Mouse (Mus musculus) spleen, adult 2 months (tissue): Measurements from ENCODE around the gene Nemf. TPM values are rescaled to one million over a fixed set of nuclear protein-coding genes. Genes with fewer than 3 reads are reported as not detected.
A peak's percentile ranks its signal among the peaks of the same experiment; 100 is the strongest.
"Not testable (repeated sequence)": the region's sequence is repeated elsewhere in the genome, so short reads cannot be mapped to it uniquely, and the experiment has no call there.

Experiments
- DNase-seq, 2 experiments: peaks; one replicate each; pipeline versions ENCODE4 v3.0.0 to v3.0.0-alpha.2; 2012 to 2021; ENCODE audit warnings: low spot score in 2 of 2, low read depth in 1 of 2
- H3K27ac ChIP-seq: fragments of 200-500 bp; 2 replicates; pipeline ENCODE4 v1.5.1; 2012; ENCODE audit warnings: low read length, inconsistent platforms; ENCODE audit not compliant: insufficient read depth
- H3K27me3 ChIP-seq: fragments of 200-500 bp; 2 replicates; pipeline ENCODE4 v1.6.1; 2012; ENCODE audit warnings: mild to moderate bottlenecking, moderate library complexity, low read length, inconsistent platforms; ENCODE audit not compliant: control insufficient read depth, insufficient read depth
- H3K36me3 ChIP-seq: fragments of 200-500 bp; 2 replicates; pipeline ENCODE4 v1.6.1; 2012; ENCODE audit warnings: mild to moderate bottlenecking, low read length, inconsistent platforms; ENCODE audit not compliant: control insufficient read depth, insufficient read depth
- H3K4me1 ChIP-seq: fragments of 200-500 bp; 2 replicates; pipeline ENCODE4 v1.6.1; 2011; ENCODE audit warnings: inconsistent platforms; ENCODE audit not compliant: control insufficient read depth, insufficient read depth, insufficient read length
- H3K4me3 ChIP-seq: fragments of 200-500 bp; 2 replicates; pipeline ENCODE4 v1.5.1; 2011; ENCODE audit warnings: mild to moderate bottlenecking, inconsistent platforms; ENCODE audit not compliant: insufficient read depth, insufficient read length; ENCODE audit errors: extremely low read depth
- CTCF ChIP-seq: fragments of 200-500 bp; IDR thresholded peaks from 2 replicates; pipeline ENCODE4 v1.5.1; 2011; ENCODE audit warnings: mild to moderate bottlenecking, inconsistent platforms; ENCODE audit not compliant: insufficient read depth, insufficient read length, insufficient replicate concordance; ENCODE audit errors: extremely low read depth
- POLR2A ChIP-seq: fragments of 200-500 bp; IDR thresholded peaks from 2 replicates; pipeline ENCODE4 v1.6.1; 2011; ENCODE audit warnings: low read depth, low read length, inconsistent platforms
- WGBS: fragments of 180-500 bp; shearing (Covaris S2); methylation state at CpG from one replicate; pipeline ENCODE4 v1.1.7; 2018; 5-methylcytosine and 5-hydroxymethylcytosine counted together
- polyA plus RNA-seq: library from polyadenylated mRNA; depleted of rRNA; stranded (reverse); fragments of >200 nt; gene quantifications from 2 replicates; pipeline ENCODE4 v1.2.3, GENCODE M21; 2012

Nemf gene
- polyA plus RNA-seq, 1 experiment = 2.6 TPM

DNA sequence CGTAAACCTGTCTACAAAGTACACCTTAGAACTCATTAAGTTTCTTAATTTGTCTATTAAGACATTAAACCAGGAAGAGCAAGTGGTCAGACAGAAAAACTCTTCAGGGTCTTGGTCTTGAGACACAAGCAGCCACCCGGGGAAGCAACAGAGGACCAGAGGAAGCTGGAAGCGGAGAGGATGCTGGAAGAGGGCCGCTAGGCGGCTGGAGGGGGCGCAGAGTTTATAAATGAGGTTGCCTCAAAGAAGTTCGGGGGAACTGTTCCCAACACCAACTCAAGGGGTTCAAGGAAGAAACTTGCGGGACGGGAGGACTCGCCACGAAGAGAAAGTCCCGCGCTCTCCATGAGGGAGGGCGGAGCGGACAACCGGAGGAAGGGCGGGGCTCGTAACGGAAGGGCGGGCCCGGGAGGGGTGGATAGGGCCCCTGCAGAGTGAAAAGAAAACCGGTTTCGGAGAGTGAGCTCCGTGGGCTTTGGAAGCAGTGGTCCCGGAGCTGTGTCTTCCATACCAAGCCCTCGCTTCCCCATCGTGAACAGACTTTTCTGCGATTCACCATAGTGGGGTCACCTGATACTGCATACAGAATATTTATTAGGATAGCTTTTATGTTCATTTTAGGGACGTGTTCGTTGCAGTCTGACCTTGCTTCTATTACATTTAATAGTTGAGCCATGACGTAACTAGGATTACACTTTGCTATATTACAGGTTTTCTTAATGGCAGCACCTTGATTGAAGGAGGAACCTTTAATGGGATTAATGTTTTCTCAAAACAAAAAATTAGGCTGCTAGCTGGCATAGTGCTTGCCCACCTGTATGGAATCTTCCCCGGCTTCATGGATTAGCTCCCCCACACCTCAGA is 7.2 kb upstream of the Nemf start:
- no peaks in the 10 kb centered on the region for H3K27me3 ChIP-seq
- peak in 1 of 2 experiments; percentile 83 for DNase-seq
- H3K27ac ChIP-seq = peak overlapping the region; percentile 79
- TF ChIP-seq POLR2A (peak; percentile 56; the same call in 1 of the 2 replicates), CTCF (no peak)
- H3K36me3 ChIP-seq = no peaks in the 10 kb centered on the region
- H3K4me3 ChIP-seq = peak overlapping the region; percentile 79
- WGBS = 5% methylated on average over 32 of the region's 32 CpGs
- H3K4me1 ChIP-seq = peaks cover 3% of the 10 kb centered on the region; the same call in 1 of the 2 replicates

DNA sequence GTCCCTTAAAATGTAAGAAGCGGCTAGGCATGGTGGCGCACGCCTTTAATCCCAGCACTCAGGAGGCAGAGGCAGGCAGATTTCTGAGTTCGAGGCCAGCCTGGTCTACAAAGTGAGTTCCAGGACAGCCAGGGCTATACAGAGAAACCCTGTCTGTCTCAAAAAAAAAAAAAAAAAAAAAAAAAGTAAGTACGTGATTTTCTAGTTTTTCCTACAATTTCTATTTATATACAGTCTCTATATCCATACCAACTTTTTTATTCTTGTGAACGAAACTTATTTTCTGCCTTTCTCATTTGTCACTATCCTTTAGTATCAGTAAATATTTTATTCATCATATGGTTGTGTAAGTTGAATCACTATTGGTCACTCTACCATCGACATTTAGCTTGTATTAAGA is 6.1 kb upstream of the Nemf start:
- WGBS = 95% methylated on average over 7 of the region's 7 CpGs
- not testable (repeated sequence) for H3K27ac ChIP-seq, H3K27me3 ChIP-seq, H3K4me1 ChIP-seq, H3K36me3 ChIP-seq, DNase-seq, H3K4me3 ChIP-seq

DNA sequence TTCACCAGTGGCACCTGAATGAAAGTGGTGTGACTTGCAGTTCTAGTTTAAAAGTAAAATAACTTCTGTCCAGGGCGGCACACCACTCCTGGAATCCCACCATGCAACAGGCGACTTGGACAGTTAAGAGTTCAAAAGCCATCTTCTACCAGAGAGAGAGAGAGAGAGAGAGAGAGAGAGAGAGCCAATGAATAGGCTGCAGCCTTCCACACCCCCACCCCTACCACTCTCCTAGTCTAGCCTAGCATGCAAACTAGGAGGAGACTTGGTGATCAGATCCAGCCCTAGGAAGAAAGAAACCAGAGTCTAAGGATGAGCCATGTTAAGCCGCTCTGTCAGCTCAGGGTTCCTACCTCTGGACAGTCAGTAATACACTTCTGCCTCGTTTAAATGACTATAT is 5.4 kb upstream of the Nemf start:
- WGBS = 55% methylated on average over 4 of the region's 4 CpGs
- Histone ChIP-seq H3K27ac (peak overlapping the region; percentile 42; the same call in 1 of the 2 replicates), H3K27me3 (no peaks in the 10 kb centered on the region), H3K36me3 (no peaks in the 10 kb centered on the region), H3K4me1 (peaks cover 3% of the 10 kb centered on the region; the same call in 1 of the 2 replicates), H3K4me3 (no peak overlapping the region)
- no peak for TF ChIP-seq CTCF
- TF ChIP-seq POLR2A = no peak
- DNase-seq = no peak

DNA sequence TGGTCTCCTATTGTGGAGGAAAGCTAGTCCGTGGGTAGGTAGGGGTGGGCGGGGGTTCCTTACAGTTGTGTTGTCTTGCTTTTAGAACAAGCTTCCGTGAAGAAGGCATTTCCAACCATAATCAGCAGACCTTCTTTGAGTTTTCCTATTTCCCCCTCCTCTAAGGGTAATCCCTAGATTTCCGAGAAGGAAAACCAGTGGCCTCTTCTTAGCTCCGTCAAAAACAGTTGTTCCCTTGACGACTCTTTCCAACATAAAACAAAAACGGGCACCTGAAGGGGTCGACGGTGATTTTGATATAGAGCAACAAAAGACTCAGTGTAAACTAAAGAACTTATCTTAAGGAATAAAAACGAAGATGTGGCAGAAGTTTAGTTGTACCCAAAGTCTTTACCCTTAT is 5.0 kb upstream of the Nemf start:
- no peak for DNase-seq
- WGBS = 8% methylated on average over 10 of the region's 10 CpGs
- Histone ChIP-seq H3K4me1 (peaks cover 3% of the 10 kb centered on the region; the same call in 1 of the 2 replicates), H3K27me3 (no peaks in the 10 kb centered on the region), H3K4me3 (peak overlapping the region; percentile 81), H3K36me3 (no peaks in the 10 kb centered on the region), H3K27ac (peak overlapping the region; percentile 98)
- no peak for TF ChIP-seq POLR2A

DNA sequence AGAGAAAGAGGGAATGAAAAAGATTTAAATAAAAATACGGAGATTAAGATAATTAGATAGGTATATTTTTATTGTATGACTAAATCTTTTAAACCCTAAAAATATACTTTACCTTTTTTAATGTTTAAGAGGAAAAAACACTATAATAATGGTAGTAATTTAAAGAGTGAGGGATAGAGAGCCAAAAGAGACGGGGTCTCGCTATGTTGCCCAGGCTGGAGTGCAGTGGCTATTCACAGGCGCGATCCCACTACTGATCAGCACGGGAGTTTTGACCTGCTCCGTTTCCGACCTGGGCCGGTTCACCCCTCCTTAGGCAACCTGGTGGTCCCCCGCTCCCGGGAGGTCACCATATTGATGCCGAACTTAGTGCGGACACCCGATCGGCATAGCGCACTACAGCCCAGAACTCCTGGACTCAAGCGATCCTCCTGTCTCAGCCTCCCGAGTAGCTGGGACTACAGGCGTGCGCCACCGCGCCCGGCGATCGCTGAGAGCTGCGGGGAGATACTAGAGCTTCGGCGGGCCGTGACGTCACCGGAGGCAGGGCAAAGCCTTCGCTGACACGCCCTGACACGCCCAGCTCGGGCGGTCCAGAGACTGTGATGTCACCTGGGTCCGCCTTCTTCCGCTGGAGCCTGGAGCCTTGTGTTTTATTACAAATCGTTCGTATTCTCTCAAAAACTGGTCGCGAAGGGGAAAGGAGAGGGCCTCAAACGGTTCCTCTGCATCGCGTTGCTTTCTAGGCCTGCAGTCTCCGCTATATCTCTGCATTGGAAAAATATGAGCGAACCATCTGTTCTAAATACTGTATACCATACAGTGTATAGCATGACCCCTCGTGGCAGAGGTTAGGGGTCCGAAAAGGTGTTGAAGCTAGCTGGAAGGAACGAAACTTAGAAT is 4.3 kb upstream of the Nemf start:
- under 1% methylated on average over 42 of the region's 50 CpGs for WGBS
- not testable (repeated sequence) for H3K4me1 ChIP-seq, H3K36me3 ChIP-seq, H3K27me3 ChIP-seq
- Histone ChIP-seq H3K27ac (peak overlapping the region; percentile 98), H3K4me3 (peak overlapping the region; percentile 81)
- DNase-seq = peak; percentile 95 to 99
- TF ChIP-seq POLR2A = peak; percentile 88

DNA sequence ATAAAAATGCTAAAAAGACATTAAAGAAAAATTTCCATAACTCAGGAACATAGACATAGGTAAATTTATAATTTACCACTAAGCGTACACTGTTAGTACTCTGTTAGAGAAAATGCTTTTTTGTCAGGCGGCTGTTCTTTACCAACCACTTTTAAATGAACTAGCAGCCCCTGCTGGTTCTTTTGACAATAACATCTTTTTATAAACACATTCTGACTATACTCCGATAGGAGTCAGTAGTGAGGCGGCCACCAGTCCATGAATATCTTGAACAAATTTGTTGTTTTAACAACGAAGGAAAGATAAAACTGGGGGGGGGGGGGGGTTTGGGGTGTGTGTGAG is 3.7 kb upstream of the Nemf start:
- Histone ChIP-seq H3K27me3 (no peaks in the 10 kb centered on the region), H3K27ac (no peak overlapping the region), H3K36me3 (no peaks in the 10 kb centered on the region), H3K4me3 (no peak overlapping the region), H3K4me1 (peaks cover 3% of the 10 kb centered on the region; the same call in 1 of the 2 replicates)
- peak in 1 of 2 experiments; percentile 76 for DNase-seq
- WGBS = 11% methylated on average over 5 of the region's 5 CpGs
- TF ChIP-seq POLR2A = no peak
- no peak for TF ChIP-seq CTCF

DNA sequence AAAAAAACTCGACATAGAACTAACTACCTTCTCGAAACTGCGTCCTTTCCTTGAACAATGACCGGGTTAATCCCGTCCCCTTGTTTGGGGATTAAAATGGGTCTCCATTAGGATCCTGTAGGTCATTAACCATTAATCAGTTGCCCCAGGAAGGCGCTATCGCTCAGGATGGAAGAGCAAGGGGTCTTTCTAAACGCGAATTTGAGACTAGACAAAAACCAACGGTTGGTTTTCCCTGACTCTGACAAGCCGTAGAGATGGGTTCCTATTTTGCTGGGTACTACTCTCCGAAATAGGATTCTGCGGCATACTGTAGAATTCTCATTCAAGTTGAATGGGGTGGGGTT is 308 bp upstream of the Nemf start:
- H3K4me3 ChIP-seq = peak overlapping the region; percentile 99
- 0 out of 2 replicates have a peak, but pooled peaks cover under 1% of the 10 kb centered on the region for H3K4me1 ChIP-seq
- H3K27me3 ChIP-seq = no peaks in the 10 kb centered on the region
- H3K36me3 ChIP-seq = peaks cover 10% of the 10 kb centered on the region
- peak overlapping the region; percentile 31; the same call in 1 of the 2 replicates for H3K27ac ChIP-seq
- TF ChIP-seq CTCF (no peak), POLR2A (no peak)
- 5% methylated on average over 13 of the region's 13 CpGs for WGBS
- DNase-seq = no peak
